Mouse (Mus musculus) midbrain, embryonic 13.5 days (tissue): ENCODE data around the gene Mdh2. TPM values are rescaled to one million over a fixed set of nuclear protein-coding genes. Genes with fewer than 3 reads are reported as not detected.
A peak's percentile ranks its signal among the peaks of the same experiment; 100 is the strongest.

Source experiments
- ATAC-seq: fragments of 200-750 bp; cut with Nextera tagmentation; 2 replicates; pipeline ENCODE4 v1.8.0; 2017; ENCODE audit warnings: mild to moderate bottlenecking, moderate TSS enrichment, moderate library complexity
- H3K27ac ChIP-seq: fragments of 300-500 bp; sonication (generic); 2 replicates; pipeline ENCODE4 v1.5.1; 2015; ENCODE audit warnings: inconsistent platforms, mild to moderate bottlenecking, moderate library complexity
- H3K27me3 ChIP-seq: fragments of 300-500 bp; sonication (generic); 2 replicates; pipeline ENCODE4 v1.6.1; 2015; ENCODE audit warnings: mild to moderate bottlenecking, inconsistent platforms
- H3K36me3 ChIP-seq: fragments of 300-500 bp; sonication (generic); 2 replicates; pipeline ENCODE4 v1.6.1; 2015; ENCODE audit warnings: mild to moderate bottlenecking, inconsistent platforms
- H3K4me1 ChIP-seq: fragments of 300-500 bp; sonication (generic); replicated peaks from 2 replicates; pipeline ENCODE4 v1.6.1; 2015; ENCODE audit warnings: inconsistent platforms
- H3K4me2 ChIP-seq: fragments of 300-500 bp; sonication (generic); replicated peaks from 2 replicates; pipeline ENCODE4 v1.6.1; 2015; ENCODE audit warnings: moderate library complexity, mild to moderate bottlenecking, inconsistent platforms
- H3K4me3 ChIP-seq: fragments of 300-500 bp; sonication (generic); replicated peaks from 2 replicates; pipeline ENCODE4 v1.5.1; 2015; ENCODE audit warnings: mild to moderate bottlenecking, inconsistent platforms
- H3K9ac ChIP-seq: fragments of 300-500 bp; sonication (generic); replicated peaks from 2 replicates; pipeline ENCODE4 v1.6.1; 2015; ENCODE audit warnings: mild to moderate bottlenecking, inconsistent platforms
- H3K9me3 ChIP-seq: fragments of 300-500 bp; sonication (generic); 2 replicates; pipeline ENCODE4 v1.6.1; 2016; ENCODE audit warnings: mild to moderate bottlenecking, inconsistent platforms
- whole genome bisulfite sequencing: fragments of 180-500 bp; shearing (Covaris S2); methylation state at CpG from one replicate; pipeline ENCODE4 v1.1.7; 2015; 5-methylcytosine and 5-hydroxymethylcytosine counted together
- polyA plus RNA-seq: library from polyadenylated mRNA; unstranded; fragments of >200 nt; fragmentation: Nextera tagmentation; extraction: Ambion mirVana; gene quantifications from 2 replicates; pipeline ENCODE4 v1.2.1, GENCODE M21; 2015

Gene Mdh2
- polyA plus RNA-seq: 563 and 580 TPM in 2 replicates

GRCm38 (mm10) chr5:135778471-135779445 is at the start of gene Mdh2:
TSS of gene Mdh2 (plus strand) at chr5:135778480.
- Histone ChIP-seq H3K4me2 (peak within 1 kb of the TSS; percentile 85), H3K4me1 (peaks cover 31% of the 10 kb centered on the region), H3K9ac (peak within 1 kb of the TSS; percentile 95), H3K36me3 (peaks cover 27% of the 10 kb centered on the region), H3K27me3 (no peaks in the 10 kb centered on the region), H3K27ac (peak within 1 kb of the TSS; percentile 91), H3K4me3 (peak within 1 kb of the TSS; percentile 84), H3K9me3 (no peaks in the 10 kb centered on the region)
- ATAC-seq: peak; percentile 99
- WGBS: 2% methylated on average over 70 of the region's 70 CpGs

- 93% methylated on average over 13 of the region's 13 CpGs for WGBS
Observed at GRCm38 (mm10) chr5:135729351-135729750, 48.9 kb upstream of the Mdh2 start.

DNA sequence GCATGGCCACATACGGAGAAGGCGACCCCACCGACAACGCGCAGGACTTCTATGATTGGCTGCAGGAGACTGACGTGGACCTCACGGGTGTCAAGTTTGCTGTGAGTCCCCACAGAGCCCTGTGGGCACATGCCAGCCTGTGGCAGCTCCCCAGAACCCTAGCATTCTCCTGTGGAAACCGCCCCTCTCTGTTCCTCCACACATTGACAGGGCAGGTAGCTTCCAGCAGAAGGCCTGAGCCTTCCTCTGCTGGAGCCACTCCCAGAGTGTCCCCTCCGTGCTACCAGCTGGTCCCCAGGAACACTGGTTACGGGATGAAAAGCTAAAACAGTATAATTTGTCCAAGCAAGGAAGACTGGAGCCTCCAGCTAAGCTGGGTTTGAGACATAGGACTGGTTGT is 48.0 kb upstream of the Mdh2 start:
- no peaks in the 10 kb centered on the region for H3K27me3 ChIP-seq
- WGBS: 98% methylated on average over 10 of the region's 10 CpGs
- H3K4me1 ChIP-seq: peaks cover 30% of the 10 kb centered on the region
- peaks cover 68% of the 10 kb centered on the region for H3K36me3 ChIP-seq
- no peak for ATAC-seq
- H3K9ac ChIP-seq: no peak overlapping the region
- H3K27ac ChIP-seq: no peak overlapping the region
- H3K4me3 ChIP-seq: no peak overlapping the region
- no peaks in the 10 kb centered on the region for H3K9me3 ChIP-seq
- no peak overlapping the region for H3K4me2 ChIP-seq

More at GRCm38 (mm10) chr5:135729351-135729750, 48.9 kb upstream of the Mdh2 start:
- no peak for ATAC-seq
- peaks cover 40% of the 10 kb centered on the region for H3K4me1 ChIP-seq
- H3K9ac ChIP-seq: no peak overlapping the region
- no peak overlapping the region for H3K4me3 ChIP-seq
- H3K27me3 ChIP-seq: no peaks in the 10 kb centered on the region
- no peaks in the 10 kb centered on the region for H3K9me3 ChIP-seq
- H3K27ac ChIP-seq: no peak overlapping the region
- H3K4me2 ChIP-seq: no peak overlapping the region
- peaks cover 59% of the 10 kb centered on the region for H3K36me3 ChIP-seq

DNA sequence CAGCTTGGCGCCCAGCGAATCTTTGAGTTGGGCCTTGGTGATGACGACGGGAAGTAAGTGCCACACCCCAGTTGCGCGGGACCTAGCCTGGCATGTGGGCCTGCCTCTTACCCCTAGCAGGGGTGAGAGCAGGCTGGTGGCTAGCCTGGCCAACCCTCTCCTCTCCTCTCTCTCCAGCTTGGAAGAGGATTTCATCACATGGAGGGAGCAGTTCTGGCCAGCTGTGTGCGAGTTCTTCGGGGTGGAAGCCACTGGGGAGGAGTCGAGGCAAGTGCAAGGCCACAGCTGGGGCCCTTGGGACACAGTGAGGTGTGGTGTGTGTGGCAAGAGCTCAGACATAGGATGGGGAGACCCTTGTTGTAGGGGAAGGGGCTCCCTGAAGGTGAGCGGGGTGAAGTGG is 47.4 kb upstream of the Mdh2 start:
- 94% methylated on average over 10 of the region's 10 CpGs for WGBS
- Histone ChIP-seq H3K4me1 (peaks cover 24% of the 10 kb centered on the region), H3K27me3 (no peaks in the 10 kb centered on the region), H3K9ac (no peak overlapping the region), H3K4me2 (no peak overlapping the region), H3K36me3 (peaks cover 74% of the 10 kb centered on the region), H3K4me3 (no peak overlapping the region), H3K27ac (no peak overlapping the region), H3K9me3 (no peaks in the 10 kb centered on the region)
- no peak for ATAC-seq

- H3K27me3 ChIP-seq: no peaks in the 10 kb centered on the region
- no peaks in the 10 kb centered on the region for H3K9me3 ChIP-seq
- H3K9ac ChIP-seq: no peak overlapping the region
- H3K4me1 ChIP-seq: peaks cover 20% of the 10 kb centered on the region
- ATAC-seq: no peak
- no peak overlapping the region for H3K4me2 ChIP-seq
- H3K27ac ChIP-seq: no peak overlapping the region
- 95% methylated on average over 16 of the region's 16 CpGs for WGBS
- H3K4me3 ChIP-seq: no peak overlapping the region
- H3K36me3 ChIP-seq: peaks cover 78% of the 10 kb centered on the region
Observed at GRCm38 (mm10) chr5:135731322-135731721, 47.0 kb upstream of the Mdh2 start.

DNA sequence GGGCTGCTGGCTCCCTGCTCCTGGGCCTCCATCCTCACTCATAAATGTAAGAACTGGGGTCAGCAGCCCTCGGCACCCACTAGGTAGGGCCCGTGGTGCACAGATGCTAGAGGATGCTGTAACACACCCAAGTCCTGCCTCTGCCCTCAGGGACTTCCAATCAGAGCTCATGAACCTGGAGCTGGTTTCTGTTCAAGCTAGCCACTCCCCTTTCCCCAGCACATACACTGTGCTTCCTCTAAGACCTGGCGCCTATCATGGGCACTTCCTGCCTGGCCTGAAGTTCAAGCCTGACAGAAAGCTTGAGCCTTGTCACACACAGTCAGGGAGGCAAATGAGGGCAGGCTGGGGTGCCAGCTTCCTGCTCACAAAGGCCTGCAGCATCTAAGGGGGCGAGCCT is 45.2 kb upstream of the Mdh2 start:
- Histone ChIP-seq H3K27ac (no peak overlapping the region), H3K27me3 (no peaks in the 10 kb centered on the region), H3K4me2 (no peak overlapping the region), H3K36me3 (peaks cover 96% of the 10 kb centered on the region), H3K4me1 (peaks cover 2% of the 10 kb centered on the region), H3K4me3 (no peak overlapping the region), H3K9ac (no peak overlapping the region), H3K9me3 (no peaks in the 10 kb centered on the region)
- 99% methylated on average over 4 of the region's 4 CpGs for WGBS
- no peak for ATAC-seq

DNA sequence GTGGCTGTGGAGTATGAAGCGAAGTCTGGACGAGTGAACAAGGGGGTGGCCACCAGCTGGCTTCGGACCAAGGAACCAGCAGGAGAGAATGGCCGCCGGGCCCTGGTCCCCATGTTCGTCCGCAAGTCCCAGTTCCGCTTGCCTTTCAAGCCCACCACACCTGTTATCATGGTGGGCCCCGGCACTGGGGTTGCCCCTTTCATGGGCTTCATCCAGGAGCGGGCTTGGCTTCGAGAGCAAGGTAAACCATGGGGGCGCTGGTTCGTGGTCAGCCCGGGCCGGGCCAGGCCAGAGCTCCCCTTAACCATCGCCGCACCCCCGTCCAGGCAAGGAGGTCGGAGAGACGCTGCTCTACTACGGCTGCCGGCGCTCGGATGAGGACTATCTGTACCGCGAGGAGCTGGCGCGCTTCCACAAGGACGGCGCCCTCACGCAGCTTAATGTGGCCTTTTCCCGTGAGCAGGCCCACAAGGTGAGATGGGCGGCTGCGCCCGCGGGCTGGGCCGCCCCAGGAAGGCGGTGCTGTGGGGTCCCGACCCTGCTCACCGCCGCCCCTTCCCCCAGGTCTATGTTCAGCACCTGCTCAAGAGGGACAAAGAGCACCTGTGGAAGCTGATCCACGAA is 44.1 kb upstream of the Mdh2 start:
- no peak overlapping the region for H3K4me3 ChIP-seq
- H3K9ac ChIP-seq: no peak overlapping the region
- no peaks in the 10 kb centered on the region for H3K27me3 ChIP-seq
- no peak overlapping the region for H3K27ac ChIP-seq
- H3K9me3 ChIP-seq: no peaks in the 10 kb centered on the region
- no peaks in the 10 kb centered on the region for H3K4me1 ChIP-seq
- H3K36me3 ChIP-seq: peaks cover 93% of the 10 kb centered on the region
- 95% methylated on average over 42 of the region's 42 CpGs for WGBS
- ATAC-seq: no peak
- H3K4me2 ChIP-seq: no peak overlapping the region

DNA sequence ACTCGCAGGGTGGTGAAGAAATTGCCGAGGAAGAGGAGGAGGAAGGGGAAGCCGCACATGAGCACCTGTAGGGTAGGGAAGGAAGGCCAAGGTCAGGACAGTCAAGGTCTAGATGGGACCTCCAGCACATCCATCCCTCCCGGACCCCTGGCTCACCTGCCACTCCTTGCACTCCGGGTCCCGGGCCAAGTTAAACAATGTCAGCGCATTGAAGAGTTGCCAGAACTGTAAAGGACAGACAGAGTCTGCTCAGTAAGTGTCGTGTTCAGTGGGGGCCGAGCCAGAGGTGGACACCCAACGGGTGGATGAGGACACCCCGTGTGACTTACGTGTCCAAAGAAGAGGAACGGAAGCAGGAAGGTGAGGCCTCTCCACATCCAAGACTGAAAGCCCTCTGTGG is 42.5 kb upstream of the Mdh2 start:
- no peak overlapping the region for H3K4me3 ChIP-seq
- no peak overlapping the region for H3K27ac ChIP-seq
- no peaks in the 10 kb centered on the region for H3K27me3 ChIP-seq
- no peak for ATAC-seq
- no peak overlapping the region for H3K9ac ChIP-seq
- peaks cover 89% of the 10 kb centered on the region for H3K36me3 ChIP-seq
- no peak overlapping the region for H3K4me2 ChIP-seq
- no peaks in the 10 kb centered on the region for H3K4me1 ChIP-seq
- no peaks in the 10 kb centered on the region for H3K9me3 ChIP-seq
- 97% methylated on average over 13 of the region's 13 CpGs for WGBS

GRCm38 (mm10) chr5:135736544-135736943 is 41.7 kb upstream of the Mdh2 start:
- 95% methylated on average over 16 of the region's 16 CpGs for WGBS
- no peaks in the 10 kb centered on the region for H3K9me3 ChIP-seq
- H3K4me3 ChIP-seq: no peak overlapping the region
- no peaks in the 10 kb centered on the region for H3K4me1 ChIP-seq
- no peak overlapping the region for H3K4me2 ChIP-seq
- H3K9ac ChIP-seq: no peak overlapping the region
- no peak for ATAC-seq
- peaks cover 89% of the 10 kb centered on the region for H3K36me3 ChIP-seq
- no peak overlapping the region for H3K27ac ChIP-seq
- H3K27me3 ChIP-seq: no peaks in the 10 kb centered on the region

- ATAC-seq: no peak
- Histone ChIP-seq H3K9ac (no peak overlapping the region), H3K27ac (no peak overlapping the region), H3K4me3 (no peak overlapping the region), H3K9me3 (no peaks in the 10 kb centered on the region), H3K36me3 (peaks cover 89% of the 10 kb centered on the region), H3K4me1 (no peaks in the 10 kb centered on the region), H3K4me2 (no peak overlapping the region), H3K27me3 (no peaks in the 10 kb centered on the region)
- 81% methylated on average over 7 of the region's 7 CpGs for WGBS
Observed at GRCm38 (mm10) chr5:135737154-135737553, 41.1 kb upstream of the Mdh2 start.

DNA sequence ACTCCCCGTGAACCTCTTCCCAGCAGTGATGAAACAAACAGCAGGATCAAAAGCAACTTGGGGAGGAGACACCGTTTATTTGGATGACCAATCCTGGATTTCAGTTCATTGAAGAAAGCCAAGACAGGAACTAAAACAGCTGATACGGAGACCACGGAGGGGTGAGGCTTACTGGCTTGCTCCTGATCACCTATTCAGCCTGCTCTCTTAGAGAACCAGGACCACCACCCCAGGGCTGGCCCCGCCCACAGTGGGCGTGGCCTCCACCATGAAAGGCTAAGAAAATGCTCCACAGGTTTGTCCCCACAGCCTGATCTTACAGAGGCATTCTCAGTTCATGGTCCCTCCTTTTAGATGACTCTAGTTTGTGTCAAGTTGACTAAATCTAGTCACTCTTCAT is 40.0 kb upstream of the Mdh2 start:
- Histone ChIP-seq H3K9ac (no peak overlapping the region), H3K4me2 (no peak overlapping the region), H3K27ac (no peak overlapping the region), H3K4me3 (no peak overlapping the region), H3K36me3 (peaks cover 78% of the 10 kb centered on the region), H3K4me1 (peaks cover 11% of the 10 kb centered on the region), H3K9me3 (no peaks in the 10 kb centered on the region), H3K27me3 (no peaks in the 10 kb centered on the region)
- no peak for ATAC-seq
- 30% methylated on average over 6 of the region's 6 CpGs for WGBS

DNA sequence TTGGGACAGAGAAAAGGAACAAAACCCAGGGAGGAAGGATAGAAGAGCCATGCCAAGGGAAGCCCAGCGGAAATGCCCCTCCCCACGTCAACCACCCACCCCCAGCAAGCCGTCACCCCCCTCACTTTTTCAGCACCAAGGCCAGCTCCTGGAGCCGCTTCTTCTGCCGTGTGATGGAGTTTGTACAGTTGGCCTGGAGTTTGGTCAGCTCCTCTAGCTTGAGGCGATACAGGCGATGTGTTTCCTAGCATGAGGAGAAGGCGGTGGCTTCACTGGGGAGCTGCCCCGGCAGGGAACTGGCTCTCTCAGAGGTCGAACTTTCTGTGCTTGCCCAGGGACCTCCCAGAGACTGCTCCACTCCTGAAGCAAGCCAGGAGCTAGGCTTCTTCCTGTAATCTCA is 36.1 kb upstream of the Mdh2 start:
- H3K4me3 ChIP-seq: no peak overlapping the region
- H3K4me1 ChIP-seq: peaks cover 20% of the 10 kb centered on the region
- H3K27ac ChIP-seq: no peak overlapping the region
- H3K9me3 ChIP-seq: no peaks in the 10 kb centered on the region
- H3K9ac ChIP-seq: no peak overlapping the region; the same call in 1 of the 2 replicates
- peaks cover 6% of the 10 kb centered on the region; the same call in 1 of the 2 replicates for H3K27me3 ChIP-seq
- ATAC-seq: no peak
- peaks cover 39% of the 10 kb centered on the region for H3K36me3 ChIP-seq
- WGBS: 69% methylated on average over 10 of the region's 10 CpGs
- no peak overlapping the region for H3K4me2 ChIP-seq
